Mouse (Mus musculus) cerebellum, adult (tissue): Measurements from ENCODE around the gene Tspan2.

Experiments
- ATAC-seq: cut with Nextera tagmentation; 2 replicates; pipeline ENCODE4 v1.9.2; 2017; ENCODE audit warnings: mild to moderate bottlenecking, moderate library complexity, mixed read lengths; ENCODE audit not compliant: insufficient number of reproducible peaks, low FRiP score, low TSS enrichment

Tspan2 gene

GRCm38 (mm10) chr3:102734313-102735030 is at the start of gene Tspan2:
TSS of gene Tspan2 (plus strand) at chr3:102734529.
- peak; percentile 46 for ATAC-seq

DNA sequence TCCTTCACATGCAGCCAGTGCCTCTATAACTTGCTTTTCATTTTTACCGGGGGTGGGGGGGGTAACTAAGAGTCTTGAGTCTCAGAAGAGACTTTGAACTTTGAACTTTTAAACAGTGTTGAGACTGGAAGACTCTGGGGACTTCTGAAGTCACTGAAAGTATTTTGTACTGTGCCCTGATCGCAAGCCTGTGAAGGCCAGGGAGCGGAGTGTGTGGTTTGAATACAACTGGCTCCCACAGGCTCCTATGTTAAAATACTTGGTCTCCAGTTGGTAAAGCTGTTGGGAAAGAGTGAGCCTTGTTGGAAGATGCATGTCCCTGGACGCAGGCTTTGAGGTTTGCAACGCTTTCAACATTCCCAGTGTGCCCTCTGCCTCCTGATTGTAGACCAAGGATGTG is 47.5 kb upstream of the Tspan2 start:
- ATAC-seq: no peak

DNA sequence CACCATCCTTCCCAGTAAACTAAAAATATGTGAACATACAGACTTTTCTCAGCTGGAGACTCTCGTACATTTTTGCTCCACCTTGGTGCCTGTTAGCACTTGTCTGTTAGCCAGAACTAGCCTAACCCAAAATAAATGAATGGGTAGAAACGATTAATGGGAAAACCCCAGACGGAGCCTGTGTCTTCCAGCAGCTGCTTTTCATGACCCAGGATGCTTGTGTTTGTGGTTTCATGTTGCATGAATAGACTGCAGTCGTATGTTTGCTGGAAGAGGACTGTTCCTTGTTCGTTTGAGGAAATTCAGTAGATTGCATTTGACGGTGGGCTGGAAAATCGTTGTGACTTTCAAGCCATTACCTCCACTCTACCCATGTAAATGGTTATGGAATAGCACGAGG is 46.5 kb upstream of the Tspan2 start:
- no peak for ATAC-seq

DNA sequence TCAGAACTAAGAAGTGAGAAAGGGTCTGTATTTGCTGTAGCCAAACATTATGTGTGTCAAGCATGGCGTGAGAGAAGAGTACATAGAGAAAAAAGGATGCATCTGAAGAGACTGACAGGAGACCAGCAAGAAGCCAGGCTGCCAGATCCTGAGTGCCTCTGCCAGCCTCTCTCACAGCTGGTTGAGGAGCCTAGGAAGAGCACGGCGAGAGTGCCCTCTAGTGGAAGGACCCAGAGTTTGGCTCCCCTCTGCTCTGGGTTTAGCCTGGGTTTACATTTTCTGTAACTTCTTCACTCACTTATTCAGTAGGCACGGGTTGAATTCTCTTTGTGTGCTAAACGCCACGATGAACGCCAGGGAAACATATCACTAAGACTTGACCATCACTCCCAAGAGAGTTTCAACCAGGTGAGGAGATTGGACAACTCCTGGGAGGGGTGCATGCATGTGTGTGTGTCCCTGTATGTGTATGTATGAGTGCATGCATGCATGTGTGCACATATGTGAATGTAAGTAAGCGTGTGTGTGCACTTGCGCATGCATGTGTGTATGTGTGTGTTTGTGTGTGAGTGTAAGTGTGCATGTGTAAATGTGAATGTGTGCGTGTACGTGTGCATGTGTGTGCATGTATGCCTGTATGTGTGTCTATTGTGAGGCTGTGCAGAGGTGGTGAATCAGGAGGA is 42.4 kb upstream of the Tspan2 start:
- no peak; the same call in 1 of the 2 replicates for ATAC-seq

DNA sequence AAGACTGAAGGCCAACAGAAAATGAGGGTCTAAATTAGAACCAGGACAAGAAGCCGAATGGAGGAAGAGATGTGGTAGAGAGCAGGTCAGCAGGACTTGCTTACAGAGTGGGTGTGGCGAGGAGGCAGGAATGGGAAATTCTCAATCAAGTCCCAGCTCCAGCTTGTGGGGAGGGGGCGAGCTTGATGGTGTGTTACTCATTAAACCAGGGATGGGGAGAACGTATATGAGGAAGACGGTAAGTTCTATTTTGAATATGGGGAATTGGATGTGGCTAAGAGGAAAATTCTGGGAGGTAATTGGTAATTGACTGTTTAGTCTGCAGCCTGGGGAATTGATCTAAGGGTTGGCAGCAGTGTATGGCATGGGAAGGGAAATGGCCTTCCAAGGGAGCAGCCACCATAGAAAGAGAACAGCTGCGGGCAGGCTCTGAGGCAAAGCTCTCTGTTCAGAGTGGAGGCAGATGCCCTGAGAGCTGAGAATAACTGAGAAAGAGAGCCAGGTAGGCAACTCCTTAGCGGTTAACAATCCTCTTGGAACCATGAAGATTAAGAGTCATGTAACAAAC is 41.5 kb upstream of the Tspan2 start:
- no peak for ATAC-seq

- ATAC-seq: no peak
Observed at GRCm38 (mm10) chr3:102698127-102698526, 36.2 kb upstream of the Tspan2 start.

GRCm38 (mm10) chr3:102701303-102701702 is 33.0 kb upstream of the Tspan2 start:
- no peak for ATAC-seq

- ATAC-seq: no peak
Observed at GRCm38 (mm10) chr3:102701902-102702544, 32.3 kb upstream of the Tspan2 start.

- no peak for ATAC-seq
Observed at GRCm38 (mm10) chr3:102704001-102704401, 30.3 kb upstream of the Tspan2 start.

DNA sequence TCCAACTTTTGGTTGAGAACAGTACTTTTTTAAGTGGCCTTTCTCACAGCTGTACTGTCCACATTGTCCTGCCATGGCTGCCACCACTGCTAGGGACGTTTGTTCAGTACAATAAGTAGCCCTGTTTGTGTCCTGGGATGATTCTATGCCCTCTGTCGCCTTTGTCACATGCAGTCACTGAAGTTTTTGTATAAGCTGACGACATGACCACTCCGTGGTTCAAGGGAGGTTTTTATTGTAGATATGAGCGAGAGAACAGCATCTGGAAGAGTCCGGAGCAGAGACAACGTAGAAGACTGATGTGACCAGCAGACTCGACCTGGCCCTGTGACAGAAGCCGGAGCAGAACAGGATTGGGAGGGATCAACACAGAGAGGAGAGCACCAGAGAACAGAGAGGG is 25.7 kb upstream of the Tspan2 start:
- ATAC-seq: no peak

DNA sequence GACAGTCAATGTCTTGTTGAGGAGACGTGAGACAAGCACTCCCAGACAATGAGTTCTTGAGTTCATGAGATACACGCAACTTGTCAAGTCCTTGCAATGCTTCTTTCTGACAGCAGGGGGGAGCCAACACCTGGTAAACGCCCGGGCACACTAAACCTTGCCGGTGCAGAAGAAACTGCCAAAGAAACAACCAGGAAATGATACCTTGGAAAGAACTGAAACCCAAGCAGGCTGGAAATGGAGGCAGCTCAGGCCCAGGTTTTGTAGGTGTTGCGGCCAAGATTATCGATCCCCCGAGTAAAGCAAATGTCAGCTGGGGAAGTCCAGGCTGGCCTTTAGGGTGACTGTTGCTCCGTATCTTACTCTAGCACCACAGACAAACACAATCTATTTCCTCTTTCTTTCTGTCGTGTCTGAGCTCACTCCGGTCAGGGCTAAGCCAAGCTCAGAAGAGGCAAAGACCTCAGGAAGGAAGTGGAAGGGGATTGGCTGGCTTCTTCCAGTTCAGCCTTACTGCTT is 19.2 kb upstream of the Tspan2 start:
- peak; percentile 47 for ATAC-seq

- ATAC-seq: no peak
Observed at GRCm38 (mm10) chr3:102715839-102716238, 18.5 kb upstream of the Tspan2 start.

- no peak for ATAC-seq
Observed at GRCm38 (mm10) chr3:102717586-102718285, 16.6 kb upstream of the Tspan2 start.

- no peak for ATAC-seq
Observed at GRCm38 (mm10) chr3:102723154-102723553, 11.2 kb upstream of the Tspan2 start.

- no peak for ATAC-seq
Observed at GRCm38 (mm10) chr3:102723841-102724570, 10.3 kb upstream of the Tspan2 start.

DNA sequence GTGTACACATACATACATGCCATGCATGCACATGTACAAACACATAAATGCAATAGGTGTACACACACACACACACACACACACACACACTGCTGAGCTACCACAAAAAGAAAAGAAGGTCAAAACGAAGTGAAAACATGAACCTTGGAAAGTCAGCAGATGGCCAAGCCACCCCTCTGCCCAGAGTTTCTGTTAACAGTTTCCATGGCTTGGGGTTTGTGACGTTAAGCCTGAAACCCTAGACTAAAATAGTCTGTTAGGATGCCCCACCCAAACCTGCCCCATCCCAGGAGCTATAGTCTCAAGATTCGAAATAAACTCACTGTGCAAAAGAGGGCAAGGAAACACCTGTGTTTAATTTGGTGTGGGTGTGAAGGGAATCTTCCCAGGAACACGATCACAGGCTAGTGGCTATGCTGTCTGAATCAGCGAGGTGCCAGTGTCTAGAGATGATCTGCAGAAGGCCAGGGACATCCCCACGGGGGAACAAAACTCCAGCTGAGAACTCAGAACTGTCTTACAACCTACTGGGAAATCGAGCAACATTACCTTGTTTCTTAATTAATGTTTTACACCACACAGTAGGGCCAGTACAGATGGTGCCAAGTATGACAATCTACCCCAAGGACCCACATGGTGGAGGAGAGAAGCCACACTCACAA is 9.4 kb upstream of the Tspan2 start:
- ATAC-seq: no peak

DNA sequence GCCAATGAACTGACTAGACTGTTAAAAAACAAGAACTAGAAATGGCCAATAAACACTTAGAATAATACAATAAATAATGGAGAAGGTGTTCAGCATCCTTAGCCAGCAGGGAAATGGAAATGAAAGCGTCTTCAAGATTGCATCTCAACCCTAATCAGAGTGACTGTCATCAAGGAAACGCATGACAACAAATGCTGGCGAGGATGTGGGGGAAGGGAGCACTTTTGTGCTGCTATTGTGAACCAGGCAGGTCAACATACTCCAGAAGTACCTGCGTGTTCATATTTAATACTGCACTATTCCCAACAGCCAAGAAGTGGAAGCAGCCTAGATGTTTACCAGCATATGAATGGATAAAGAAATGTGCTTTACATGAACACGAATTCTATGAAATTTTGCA is 4.9 kb upstream of the Tspan2 start:
- no peak for ATAC-seq

DNA sequence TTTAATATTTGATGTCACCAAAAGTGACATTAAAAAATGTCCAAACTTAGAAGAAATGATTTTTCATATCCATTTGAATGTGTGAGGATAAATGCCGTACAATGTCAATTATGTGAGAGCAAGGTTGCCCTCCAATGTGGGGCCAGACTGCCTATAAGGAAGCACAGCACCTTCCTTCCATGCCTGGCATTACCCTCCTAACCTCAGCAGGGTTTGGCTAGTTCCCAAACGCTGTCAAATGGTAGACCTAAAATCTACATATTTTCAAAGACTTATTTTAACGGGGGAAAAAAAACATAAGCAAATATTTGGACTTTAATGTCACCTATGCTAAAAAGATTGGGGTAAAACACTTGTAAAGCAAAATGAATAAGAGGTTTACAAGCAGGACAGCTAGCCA is 3.2 kb upstream of the Tspan2 start:
- no peak for ATAC-seq

- no peak for ATAC-seq
Observed at GRCm38 (mm10) chr3:102732619-102733018, 1.7 kb upstream of the Tspan2 start.
